Mouse (Mus musculus) B cell, adult 2 months (primary cell): ENCODE data around the gene Stip1.
A peak's percentile ranks its signal among the peaks of the same experiment; 100 is the strongest.
"Not testable (repeated sequence)": the region's sequence is repeated elsewhere in the genome, so short reads cannot be mapped to it uniquely, and the experiment has no call there.

Experiments
- DNase-seq, 2 experiments: peaks; one replicate each; pipeline ENCODE4 v3.0.0; 2022

Gene Stip1

GRCm38 (mm10) chr19:7012426-7012825 lies 27.3 kb downstream of the Stip1 start:
- DNase-seq, result no peak

- no peak for DNase-seq
Measured at GRCm38 (mm10) chr19:7006892-7007593, 32.7 kb downstream of the Stip1 start.

GRCm38 (mm10) chr19:6999360-7000063 lies 40.3 kb downstream of the Stip1 start:
- no peak for DNase-seq

GRCm38 (mm10) chr19:6997721-6998290 lies 42.0 kb downstream of the Stip1 start:
- DNase-seq, result no peak

- DNase-seq, result peak; percentile 58 to 59
Measured at GRCm38 (mm10) chr19:6996006-6996405, 43.8 kb downstream of the Stip1 start, which contains the start of the genes Nudt22 and Trpt1. Gene Nudt22, minus strand, starts transcription at chr19:6996117. Gene Trpt1, plus strand, starts transcription at chr19:6996131.

- DNase-seq, result no peak
Measured at GRCm38 (mm10) chr19:6995255-6995991, 44.3 kb downstream of the Stip1 start.

GRCm38 (mm10) chr19:6994489-6994888 lies 45.3 kb downstream of the Stip1 start:
- no peak for DNase-seq

GRCm38 (mm10) chr19:6994002-6994401 lies 45.8 kb downstream of the Stip1 start:
- no peak for DNase-seq

- DNase-seq, result no peak
Measured at GRCm38 (mm10) chr19:6993011-6993770, 46.6 kb downstream of the Stip1 start.

- peak; percentile 95 to 96 for DNase-seq
Measured at GRCm38 (mm10) chr19:6992011-6992858, 47.5 kb downstream of the Stip1 start, which contains the start of gene Dnajc4. Gene Dnajc4, minus strand, starts transcription at chr19:6992572.

- not testable (repeated sequence) for DNase-seq
Measured at GRCm38 (mm10) chr19:6991166-6991565, 48.6 kb downstream of the Stip1 start.

- DNase-seq, result no peak
Measured at GRCm38 (mm10) chr19:6990712-6991111, 49.1 kb downstream of the Stip1 start.

GRCm38 (mm10) chr19:6989251-6989650 lies 50.5 kb downstream of the Stip1 start:
- DNase-seq, result no peak

- no peak for DNase-seq
Measured at GRCm38 (mm10) chr19:6987904-6988285, 51.9 kb downstream of the Stip1 start.

GRCm38 (mm10) chr19:6987061-6987903 lies 52.5 kb downstream of the Stip1 start, which contains the start of gene Vegfb:
Gene Vegfb, minus strand, starts transcription at chr19:6987651.
- DNase-seq, result peak; percentile 60 to 62

GRCm38 (mm10) chr19:6985951-6986708 lies 53.6 kb downstream of the Stip1 start:
- no peak for DNase-seq

- DNase-seq, result no peak
Measured at GRCm38 (mm10) chr19:6985300-6985699, 54.5 kb downstream of the Stip1 start.

- no peak for DNase-seq
Measured at GRCm38 (mm10) chr19:6983621-6984020, 56.1 kb downstream of the Stip1 start.

GRCm38 (mm10) chr19:6981465-6981864 lies 58.3 kb downstream of the Stip1 start:
- DNase-seq, result no peak
